Mouse (Mus musculus) embryonic facial prominence, embryonic 11.5 days (tissue): ENCODE data around the gene Sh3rf1. TPM values are rescaled to one million over a fixed set of nuclear protein-coding genes. Genes with fewer than 3 reads are reported as not detected.

ENCODE experiments used
- ATAC-seq: fragments of 200-750 bp; cut with Nextera tagmentation; replicated peaks from 2 replicates; pipeline ENCODE4 v1.8.0; 2017; ENCODE audit warnings: low read depth; ENCODE audit not compliant: insufficient number of reproducible peaks, low FRiP score, low TSS enrichment
- DNase-seq: peaks from one replicate; pipeline ENCODE4 v3.0.0-alpha.2; 2015; ENCODE audit warnings: low spot score
- H3K27ac ChIP-seq: fragments of 300-500 bp; sonication (generic); replicated peaks from 2 replicates; pipeline ENCODE4 v1.5.1; 2014; ENCODE audit warnings: mild to moderate bottlenecking, low read depth, low read length, control low read depth
- H3K27me3 ChIP-seq: fragments of 300-500 bp; sonication (generic); 2 replicates; pipeline ENCODE4 v1.6.1; 2014; ENCODE audit warnings: mild to moderate bottlenecking, low read length, moderate library complexity, mixed read lengths; ENCODE audit not compliant: control insufficient read depth, insufficient read depth
- H3K36me3 ChIP-seq: fragments of 300-500 bp; sonication (generic); replicated peaks from 2 replicates; pipeline ENCODE4 v1.6.1; 2014; ENCODE audit warnings: low read depth, mild to moderate bottlenecking, low read length, moderate library complexity, mixed read lengths; ENCODE audit not compliant: control insufficient read depth, insufficient read depth
- H3K4me1 ChIP-seq: fragments of 300-500 bp; sonication (generic); 2 replicates; pipeline ENCODE4 v1.6.1; 2014; ENCODE audit warnings: low read length, mixed read lengths; ENCODE audit not compliant: control insufficient read depth, insufficient read depth
- H3K4me2 ChIP-seq: fragments of 300-500 bp; sonication (generic); 2 replicates; pipeline ENCODE4 v1.6.1; 2014; ENCODE audit warnings: low read depth, mild to moderate bottlenecking, control low read depth, low read length, moderate library complexity
- H3K4me3 ChIP-seq: fragments of 300-500 bp; sonication (generic); 2 replicates; pipeline ENCODE4 v1.5.1; 2014; ENCODE audit warnings: low read depth, low read length, control low read depth
- H3K9ac ChIP-seq: fragments of 300-500 bp; sonication (generic); replicated peaks from 2 replicates; pipeline ENCODE4 v1.6.1; 2014; ENCODE audit warnings: mild to moderate bottlenecking, control low read depth, low read length
- H3K9me3 ChIP-seq: fragments of 300-500 bp; sonication (generic); replicated peaks from 2 replicates; pipeline ENCODE4 v1.6.1; 2016; ENCODE audit warnings: mild to moderate bottlenecking, low read length, inconsistent platforms, mixed read lengths; ENCODE audit not compliant: control insufficient read depth
- WGBS: fragments of 180-500 bp; shearing (Covaris S2); extraction: QIAGEN DNeasy Blood & Tissue Kit; methylation state at CpG from one replicate; pipeline ENCODE4 v1.1.7; 2014; 5-methylcytosine and 5-hydroxymethylcytosine counted together
- polyA plus RNA-seq: library from polyadenylated mRNA; unstranded; fragments of >200 nt; fragmentation: Nextera tagmentation; extraction: Ambion mirVana; gene quantifications from 2 replicates; pipeline ENCODE4 v1.2.1, GENCODE M21; 2014

The Sh3rf1 gene
- polyA plus RNA-seq, 1 experiment from 2014 or later: 14.7 TPM

DNA sequence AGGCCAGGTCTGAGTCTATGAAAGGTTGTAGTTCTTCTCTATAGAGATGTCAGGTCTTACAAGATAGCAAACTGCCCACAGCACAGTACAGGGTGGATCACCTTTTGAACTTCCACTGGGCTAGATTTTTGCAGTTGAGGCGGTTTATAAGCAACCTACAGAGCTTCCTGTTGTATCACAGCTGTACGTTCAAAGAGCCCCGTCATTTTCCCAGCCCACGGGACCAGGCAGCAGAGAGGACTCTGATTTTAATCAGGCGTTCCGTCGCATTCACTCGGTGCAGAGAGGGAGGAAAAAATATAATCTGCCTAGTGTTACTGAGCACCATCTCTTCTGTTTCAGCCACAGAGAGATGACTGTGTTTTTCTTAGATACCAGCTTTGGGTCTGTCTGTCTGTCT lies 135.3 kb downstream of the Sh3rf1 start:
- Histone ChIP-seq H3K4me1 (no peaks in the 10 kb centered on the region), H3K27ac (no peak overlapping the region), H3K36me3 (no peaks in the 10 kb centered on the region), H3K4me3 (no peak overlapping the region), H3K4me2 (no peak overlapping the region), H3K9me3 (no peaks in the 10 kb centered on the region), H3K27me3 (no peaks in the 10 kb centered on the region), H3K9ac (no peak overlapping the region)
- ATAC-seq (0 out of 2 replicates have a peak, but pooled peaks have one; percentile 3), DNase-seq (peak; percentile 26)
- 31% methylated on average over 8 of the region's 8 CpGs for whole genome bisulfite sequencing

DNA sequence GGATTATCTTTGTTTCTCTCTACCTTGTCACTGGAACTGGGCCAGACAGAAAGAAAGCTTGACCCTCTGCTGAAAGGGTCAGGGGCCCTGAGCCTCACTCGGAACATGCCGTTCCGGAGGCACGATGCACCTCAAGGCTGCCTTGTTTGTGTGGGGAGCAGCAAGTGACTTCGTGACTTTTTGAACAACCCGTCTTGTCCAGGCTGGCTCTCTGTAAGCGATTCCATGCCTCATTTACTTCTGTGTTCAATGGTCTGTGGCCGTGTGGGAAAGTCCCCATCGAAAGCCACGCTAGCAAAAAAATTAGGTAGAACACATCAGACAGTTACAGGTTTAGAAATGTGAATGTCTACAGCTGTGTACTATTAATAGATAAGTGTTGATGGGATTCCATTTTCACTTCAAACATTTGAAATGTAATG lies 136.2 kb downstream of the Sh3rf1 start:
- no peaks in the 10 kb centered on the region for H3K36me3 ChIP-seq
- 45% methylated on average over 10 of the region's 10 CpGs for WGBS
- no peaks in the 10 kb centered on the region for H3K27me3 ChIP-seq
- H3K4me3 ChIP-seq: no peak overlapping the region
- H3K27ac ChIP-seq: no peak overlapping the region
- no peaks in the 10 kb centered on the region for H3K4me1 ChIP-seq
- H3K9ac ChIP-seq: no peak overlapping the region
- no peak overlapping the region for H3K4me2 ChIP-seq
- no peak for ATAC-seq
- H3K9me3 ChIP-seq: no peaks in the 10 kb centered on the region
- no peak for DNase-seq

- H3K27me3 ChIP-seq: no peaks in the 10 kb centered on the region
- H3K9ac ChIP-seq: no peak overlapping the region
- no peaks in the 10 kb centered on the region for H3K36me3 ChIP-seq
- no peaks in the 10 kb centered on the region for H3K9me3 ChIP-seq
- no peak for DNase-seq
- H3K4me2 ChIP-seq: no peak overlapping the region
- no peaks in the 10 kb centered on the region for H3K4me1 ChIP-seq
- H3K4me3 ChIP-seq: no peak overlapping the region
- WGBS: 77% methylated on average over 4 of the region's 4 CpGs
- no peak for ATAC-seq
- no peak overlapping the region for H3K27ac ChIP-seq
Measured at GRCm38 (mm10) chr8:61360362-61360761, 136.7 kb downstream of the Sh3rf1 start.

- 89% methylated on average over 11 of the region's 11 CpGs for WGBS
- DNase-seq: no peak
- H3K27ac ChIP-seq: no peak overlapping the region
- no peak overlapping the region for H3K4me2 ChIP-seq
- no peaks in the 10 kb centered on the region for H3K27me3 ChIP-seq
- no peaks in the 10 kb centered on the region for H3K36me3 ChIP-seq
- no peak overlapping the region for H3K9ac ChIP-seq
- ATAC-seq: no peak
- H3K4me3 ChIP-seq: no peak overlapping the region
- no peaks in the 10 kb centered on the region for H3K4me1 ChIP-seq
- H3K9me3 ChIP-seq: no peaks in the 10 kb centered on the region
Measured at GRCm38 (mm10) chr8:61361476-61361875, 137.8 kb downstream of the Sh3rf1 start.

DNA sequence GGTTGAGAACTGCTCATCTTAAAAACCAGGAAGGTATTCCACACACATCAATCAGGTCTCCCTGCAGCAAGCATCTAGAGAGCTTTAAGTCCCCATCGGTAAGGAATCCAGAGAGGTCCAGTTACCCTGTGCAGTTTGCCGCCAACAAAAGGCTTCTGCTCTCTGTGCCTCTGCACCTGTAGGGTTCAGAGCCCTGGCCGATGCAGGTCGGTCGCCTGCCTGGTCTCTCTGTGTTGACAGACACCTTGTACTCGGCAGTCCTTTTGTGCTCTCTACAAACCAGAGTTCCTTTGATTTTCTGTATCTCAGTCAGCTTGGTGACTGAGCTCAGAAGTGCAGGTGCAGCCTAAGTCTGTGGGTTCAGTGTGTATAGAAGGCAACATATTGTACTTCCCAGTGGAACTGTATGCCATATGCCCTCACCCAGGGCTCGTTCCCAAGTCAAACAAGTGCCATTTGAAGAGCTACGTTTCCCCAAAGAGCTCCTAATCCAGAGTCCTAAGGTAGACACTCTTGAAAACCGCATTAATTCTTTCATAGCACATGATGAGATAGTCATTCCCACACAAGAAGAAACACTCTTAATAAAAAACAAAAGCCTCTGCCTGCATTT lies 138.7 kb downstream of the Sh3rf1 start:
- 85% methylated on average over 9 of the region's 9 CpGs for WGBS
- no peak for ATAC-seq
- H3K4me2 ChIP-seq: no peak overlapping the region
- H3K9me3 ChIP-seq: no peaks in the 10 kb centered on the region
- H3K4me3 ChIP-seq: no peak overlapping the region
- H3K36me3 ChIP-seq: no peaks in the 10 kb centered on the region
- no peak overlapping the region for H3K9ac ChIP-seq
- no peaks in the 10 kb centered on the region for H3K4me1 ChIP-seq
- H3K27me3 ChIP-seq: no peaks in the 10 kb centered on the region
- DNase-seq: no peak
- no peak overlapping the region for H3K27ac ChIP-seq

GRCm38 (mm10) chr8:61373303-61373702 lies 149.6 kb downstream of the Sh3rf1 start:
- ATAC-seq: no peak
- Histone ChIP-seq H3K27ac (no peak overlapping the region), H3K4me1 (no peaks in the 10 kb centered on the region), H3K4me2 (no peak overlapping the region), H3K4me3 (no peak overlapping the region), H3K9me3 (no peaks in the 10 kb centered on the region), H3K36me3 (no peaks in the 10 kb centered on the region), H3K27me3 (no peaks in the 10 kb centered on the region), H3K9ac (no peak overlapping the region)
- DNase-seq: no peak
- 95% methylated on average over 9 of the region's 9 CpGs for WGBS

DNA sequence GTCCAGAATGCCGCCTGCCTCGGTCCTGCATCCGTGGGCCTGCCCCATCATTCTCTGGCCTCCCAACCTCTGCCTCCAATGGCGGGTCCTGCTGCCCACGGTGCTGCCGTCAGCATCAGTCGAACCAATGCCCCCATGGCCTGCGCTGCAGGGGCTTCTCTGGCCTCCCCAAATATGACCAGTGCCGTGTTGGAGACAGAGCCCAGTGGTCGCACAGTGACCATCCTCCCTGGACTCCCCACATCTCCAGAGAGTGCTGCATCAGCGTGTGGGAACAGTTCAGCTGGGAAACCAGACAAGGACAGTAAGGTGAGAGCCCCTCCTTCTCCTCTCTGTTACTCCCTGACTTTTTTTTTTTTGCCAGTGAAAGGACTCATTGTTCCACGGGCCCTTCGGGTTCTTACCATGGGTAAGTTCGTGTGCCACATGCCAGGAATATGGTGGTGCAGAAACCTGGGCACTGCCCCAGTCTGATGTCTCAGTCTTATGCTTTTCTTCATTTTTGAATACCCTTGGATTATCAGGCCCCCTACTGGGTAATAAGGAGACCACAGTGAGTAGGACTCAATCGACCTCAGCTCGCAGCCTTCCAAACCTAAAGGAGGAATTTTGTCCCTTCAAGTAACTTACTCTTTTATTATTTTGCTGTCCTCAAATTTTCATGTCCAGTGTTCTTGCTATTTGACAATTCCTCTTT lies 150.5 kb downstream of the Sh3rf1 start:
- WGBS: 80% methylated on average over 16 of the region's 16 CpGs
- H3K27ac ChIP-seq: no peak overlapping the region
- no peak overlapping the region for H3K4me2 ChIP-seq
- H3K36me3 ChIP-seq: no peaks in the 10 kb centered on the region
- ATAC-seq: 0 out of 2 replicates have a peak, but pooled peaks have one; percentile 29
- H3K4me3 ChIP-seq: no peak overlapping the region
- H3K9me3 ChIP-seq: no peaks in the 10 kb centered on the region
- peak; percentile 23 for DNase-seq
- H3K4me1 ChIP-seq: no peaks in the 10 kb centered on the region
- no peak overlapping the region for H3K9ac ChIP-seq
- H3K27me3 ChIP-seq: no peaks in the 10 kb centered on the region

DNA sequence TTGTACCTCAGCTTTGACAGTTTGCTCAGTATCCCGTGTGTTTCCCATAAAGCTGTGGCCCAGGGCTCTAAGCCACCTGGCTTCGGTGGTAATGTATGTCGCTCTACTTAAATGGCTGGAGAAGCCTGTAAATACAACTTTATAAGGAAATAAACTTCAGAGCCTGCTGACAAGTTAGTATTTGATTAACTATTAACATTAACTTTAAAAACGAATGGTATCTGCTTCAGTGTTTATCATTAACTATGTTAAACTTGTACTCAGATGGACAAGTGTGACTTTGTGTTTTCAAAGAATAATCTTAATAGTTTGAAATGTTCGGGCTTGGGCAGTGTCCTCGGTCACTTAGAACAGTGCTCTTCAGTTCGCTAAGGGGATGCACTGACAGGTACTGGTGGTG lies 151.5 kb downstream of the Sh3rf1 start:
- Histone ChIP-seq H3K9ac (no peak overlapping the region), H3K4me3 (no peak overlapping the region), H3K36me3 (no peaks in the 10 kb centered on the region), H3K4me2 (no peak overlapping the region), H3K9me3 (no peaks in the 10 kb centered on the region), H3K27me3 (no peaks in the 10 kb centered on the region), H3K4me1 (no peaks in the 10 kb centered on the region), H3K27ac (no peak overlapping the region)
- DNase-seq (no peak), ATAC-seq (no peak)
- 87% methylated on average over 7 of the region's 7 CpGs for WGBS
